Mouse (Mus musculus): ENCODE measurements around the gene Wdr44.

The Wdr44 gene

DNA sequence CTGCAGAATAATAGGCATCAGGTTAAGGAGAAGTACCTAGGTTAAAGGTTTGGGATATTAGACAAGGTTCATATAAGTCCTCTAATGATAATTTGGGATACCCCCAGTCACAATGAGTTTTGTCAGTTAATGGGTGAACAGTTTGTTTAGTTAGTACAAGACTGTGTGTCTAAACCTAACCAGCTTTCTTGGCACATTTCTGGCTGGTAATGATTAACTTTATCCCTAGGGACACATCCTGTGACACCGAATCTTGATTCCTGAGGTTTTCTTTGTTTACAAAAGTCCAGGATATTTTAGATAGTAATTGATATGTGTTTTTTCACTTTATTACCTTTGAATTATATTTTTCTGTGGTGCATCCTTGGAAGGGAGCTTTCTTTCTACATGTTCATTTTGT lies 148.1 kb downstream of the Wdr44 start:
- DNase-seq (ENCODE audit: low read depth) = no peak
